Mouse (Mus musculus): ENCODE measurements around the gene Olfr67.
"Not testable (repeated sequence)": the region's sequence is repeated elsewhere in the genome, so short reads cannot be mapped to it uniquely, and the experiment has no call there.

Gene Olfr67

GRCm38 (mm10) chr7:103767687-103768086 is 23.9 kb downstream of the Olfr67 start:
- not testable (repeated sequence) for DNase-seq

DNA sequence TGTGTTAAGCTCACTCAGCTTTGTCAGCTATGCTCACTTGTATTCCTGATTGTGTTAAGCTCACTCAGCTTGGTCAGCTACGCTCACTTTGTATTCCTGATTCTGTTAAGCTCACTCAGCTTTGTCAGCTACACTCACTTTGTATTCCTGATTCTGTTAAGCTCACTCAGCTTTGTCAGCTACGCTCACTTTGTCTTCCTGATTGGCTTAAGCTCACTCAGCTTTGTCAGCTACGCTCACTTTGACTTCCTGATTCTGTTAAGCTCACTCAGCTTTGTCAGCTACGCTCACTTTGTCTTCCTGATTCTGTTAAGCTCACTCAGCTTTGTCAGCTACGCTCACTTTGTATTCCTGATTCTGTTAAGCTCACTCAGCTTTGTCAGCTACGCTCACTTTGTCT is 29.4 kb downstream of the Olfr67 start:
- not testable (repeated sequence) for DNase-seq

DNA sequence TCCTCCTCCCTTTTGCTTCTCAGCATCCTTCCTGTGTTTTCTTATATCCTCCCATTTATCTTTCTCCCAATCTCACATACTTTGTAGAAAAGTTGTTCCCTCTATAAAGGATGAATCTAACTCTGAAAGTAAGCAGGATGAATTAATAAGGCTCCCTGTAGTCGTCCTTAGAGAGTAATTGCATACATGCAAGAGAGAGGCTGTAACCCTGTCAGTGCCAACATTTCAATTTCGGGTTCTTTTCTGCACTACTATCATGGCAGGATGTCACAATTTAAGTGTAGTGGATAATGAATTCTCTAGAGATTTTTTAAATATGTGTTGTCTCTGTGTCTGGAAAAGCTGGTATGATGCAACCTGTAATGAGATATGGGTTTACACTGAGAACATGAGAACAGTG is 34.4 kb downstream of the Olfr67 start, which contains the start of gene Olfr630:
TSS of gene Olfr630 (minus strand) at position 101 of the 400 bp plus-strand sequence.
- DNase-seq, result no peak

DNA sequence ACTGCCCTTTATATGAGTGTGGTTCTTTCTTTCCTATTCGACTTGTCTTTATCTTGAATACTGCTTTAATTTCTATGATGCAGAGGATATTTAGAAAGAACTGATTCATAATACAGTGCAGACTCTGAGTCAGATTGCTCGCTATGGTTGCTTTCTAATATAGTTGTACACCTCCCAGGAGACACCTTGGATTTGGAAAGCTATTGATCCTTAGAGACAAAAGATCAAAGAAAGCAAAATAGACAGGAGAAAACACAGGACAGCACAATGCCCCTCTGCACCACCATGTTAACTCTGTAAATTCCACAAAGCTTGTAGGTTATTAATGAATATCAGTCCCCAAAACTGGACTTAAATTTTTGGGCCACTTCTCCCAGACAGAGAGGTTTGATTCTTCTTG is 46.8 kb downstream of the Olfr67 start, which contains the start of gene Olfr629:
TSS of gene Olfr629 (minus strand) at position 101 of the 400 bp plus-strand sequence.
- no peak for DNase-seq
